Mouse (Mus musculus) erythroblast, adult 5-6 weeks (primary cell): ENCODE results near the gene Erg28. TPM values are rescaled to one million over a fixed set of nuclear protein-coding genes. Genes with fewer than 3 reads are reported as not detected.

Source experiments
- ATAC-seq: replicated peaks from 2 replicates; pipeline ENCODE4 v1.8.0; 2016; ENCODE audit warnings: moderate number of reproducible peaks, mild to moderate bottlenecking, moderate TSS enrichment, inconsistent platforms; ENCODE audit not compliant: poor library complexity, low FRiP score, severe bottlenecking
- total RNA-seq, 2 experiments: library from RNA; stranded (forward) in 1 of 2; stranded (reverse) in 1 of 2; fragments of 150-400 nt in 1 of 2; fragments of 200-764, 138-1000 nt in 1 of 2; gene quantifications; 2 replicates each; pipeline versions ENCODE4 v1.2.3 to v1.2.4; 2015 to 2017; ENCODE audit warnings: low replicate concordance in 2 of 2

Erg28 gene
- total RNA-seq, 2 experiments from 2014 or later, result 22.3 to 23.6 TPM

GRCm38 (mm10) chr12:85825361-85825760, 1.0 kb upstream of the Erg28 start:
- ATAC-seq, result no peak

- ATAC-seq, result no peak
Observed at GRCm38 (mm10) chr12:85822051-85822450, 2.3 kb downstream of the Erg28 start.

- no peak for ATAC-seq
Observed at GRCm38 (mm10) chr12:85813599-85813998, 10.8 kb downstream of the Erg28 start.

- no peak for ATAC-seq
Observed at GRCm38 (mm10) chr12:85811676-85812075, 12.7 kb downstream of the Erg28 start.

GRCm38 (mm10) chr12:85810959-85811358, 13.4 kb downstream of the Erg28 start:
- no peak for ATAC-seq

GRCm38 (mm10) chr12:85809726-85810125, 14.6 kb downstream of the Erg28 start:
- no peak for ATAC-seq

- no peak for ATAC-seq
Observed at GRCm38 (mm10) chr12:85800031-85800430, 24.3 kb downstream of the Erg28 start.

GRCm38 (mm10) chr12:85795551-85795950, 28.8 kb downstream of the Erg28 start:
- no peak for ATAC-seq

- no peak for ATAC-seq
Observed at GRCm38 (mm10) chr12:85794094-85794493, 30.3 kb downstream of the Erg28 start.

- no peak for ATAC-seq
Observed at GRCm38 (mm10) chr12:85792821-85793346, 31.5 kb downstream of the Erg28 start.

- no peak for ATAC-seq
Observed at GRCm38 (mm10) chr12:85792158-85792557, 32.2 kb downstream of the Erg28 start.

GRCm38 (mm10) chr12:85784916-85785815, 39.2 kb downstream of the Erg28 start:
- ATAC-seq, result no peak

- no peak for ATAC-seq
Observed at GRCm38 (mm10) chr12:85781606-85782005, 42.7 kb downstream of the Erg28 start.

GRCm38 (mm10) chr12:85779707-85780106, 44.6 kb downstream of the Erg28 start:
- ATAC-seq, result no peak

GRCm38 (mm10) chr12:85778962-85779361, 45.4 kb downstream of the Erg28 start:
- ATAC-seq, result no peak

GRCm38 (mm10) chr12:85771356-85771755, 53.0 kb downstream of the Erg28 start:
- ATAC-seq, result no peak

- no peak for ATAC-seq
Observed at GRCm38 (mm10) chr12:85767750-85768149, 56.6 kb downstream of the Erg28 start.

- no peak for ATAC-seq
Observed at GRCm38 (mm10) chr12:85766287-85766686, 58.1 kb downstream of the Erg28 start.
